Comparison of ENCODE assay signal across 9 mouse cellular contexts in the genomic region with DNA sequence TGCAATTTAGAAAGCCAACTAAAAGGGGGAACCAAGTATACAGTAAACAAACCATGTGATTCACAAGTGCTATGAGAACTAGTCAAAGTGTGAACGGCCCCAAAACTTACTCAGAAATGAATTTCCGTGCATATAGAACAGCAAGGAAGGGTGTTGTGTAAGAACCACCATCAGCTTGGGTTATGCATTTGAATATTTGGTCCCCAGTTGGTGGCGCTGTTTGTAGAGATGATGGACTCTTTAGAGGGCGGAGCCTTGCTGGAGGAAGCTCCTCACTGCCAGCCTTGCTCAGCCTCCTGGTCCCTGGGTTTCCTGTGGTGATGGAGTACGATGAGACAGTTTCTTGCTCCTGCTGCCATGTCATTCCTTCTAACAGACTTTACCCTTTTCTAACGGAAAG.
DNase-seq lines count a peak whose midpoint lies in the region; ATAC-seq and TF ChIP-seq lines count a peak whose summit lies in the region.
"Had no signal": no experiment of that assay in that cellular context is flagged by ENCODE, and none has a peak within 500 bp of the region (broad histone marks: within the 10 kb centered on the region; RNA-seq: fewer than 3 reads in every experiment).

No protein-coding gene starts in this region.

- WGBS in hindbrain, postnatal 0 days, result 78% methylated on average over 6 of the region's 6 CpGs
- 73% methylated on average over 6 of the region's 6 CpGs for WGBS in hindbrain, embryonic 12.5 days

- no peak for TF ChIP-seq POLR2A in ES-Bruce4 (IDR thresholded peaks at IDR 0.05; ENCODE audit: insufficient read depth, low read length)

- H3K4me3 ChIP-seq in hindbrain, postnatal 0 days (ENCODE audit: low read length), result no peak overlapping the region
- H3K4me3 ChIP-seq in hindbrain, embryonic 12.5 days, result no peak overlapping the region
- no peak overlapping the region for H3K4me3 ChIP-seq in ES-Bruce4 (ENCODE audit: low read depth, low read length)
- H3K4me3 ChIP-seq: left cerebral cortex, adult 2 months had no signal

- H3K9ac ChIP-seq in hindbrain, postnatal 0 days (replicated peaks; ENCODE audit: low read length), result no peak overlapping the region
- no peak overlapping the region for H3K9ac ChIP-seq in hindbrain, embryonic 12.5 days
- no peak overlapping the region for H3K9ac ChIP-seq in ES-Bruce4 (ENCODE audit: low read depth, poor library complexity, severe bottlenecking)

- no peak for DNase-seq in hindbrain, postnatal 0 days (ENCODE audit: low spot score)
- DNase-seq in embryo, embryonic 10 days (ENCODE audit: low spot score), result peak; percentile 46
- DNase-seq in retina, embryonic 14.5 days (ENCODE audit: low spot score), result peak; percentile 47
- DNase-seq in right cerebral cortex, adult 2 months (ENCODE audit: low spot score in 2 of 2), result no peak
- no peak for DNase-seq in ovary, postnatal 10 days (ENCODE audit: low spot score)
- DNase-seq in left cerebral cortex, adult 9 months (ENCODE audit: low spot score in 2 of 2), result no peak

- no peak for TF ChIP-seq EP300 in ES-Bruce4 (IDR thresholded peaks at IDR 0.05; ENCODE audit: insufficient read depth, low read depth, low read length)

- no peak overlapping the region for H3K27ac ChIP-seq in hindbrain, postnatal 0 days
- H3K27ac ChIP-seq in hindbrain, embryonic 12.5 days, result no peak overlapping the region
- H3K27ac ChIP-seq in ES-Bruce4 (ENCODE audit: insufficient read depth, low read length), result no peak overlapping the region
- H3K27ac ChIP-seq: left cerebral cortex, adult 2 months had no signal

- TF ChIP-seq CTCF in hindbrain, postnatal 0 days (IDR thresholded peaks at IDR 0.05; ENCODE audit: low read depth), result peak; percentile 24; the same call in 1 of the 2 replicates
- TF ChIP-seq CTCF in ES-Bruce4 (IDR thresholded peaks at IDR 0.05; ENCODE audit: low read depth, low read length), result peak; percentile 22

- no peaks in the 10 kb centered on the region for H3K27me3 ChIP-seq in hindbrain, postnatal 0 days (ENCODE audit: insufficient read depth, low read length)
- H3K27me3 ChIP-seq in hindbrain, embryonic 12.5 days, result no peaks in the 10 kb centered on the region
- no peaks in the 10 kb centered on the region; the same call in 1 of the 2 replicates for H3K27me3 ChIP-seq in ES-Bruce4 (ENCODE audit: control insufficient read depth, insufficient read depth, low read length, poor library complexity, severe bottlenecking)

- no peak overlapping the region for H3K4me2 ChIP-seq in hindbrain, postnatal 0 days (ENCODE audit: low read depth, low read length)
- H3K4me2 ChIP-seq in hindbrain, embryonic 12.5 days (replicated peaks), result no peak overlapping the region

- no peaks in the 10 kb centered on the region for H3K9me3 ChIP-seq in hindbrain, postnatal 0 days (ENCODE audit: low read length)
- no peaks in the 10 kb centered on the region for H3K9me3 ChIP-seq in hindbrain, embryonic 12.5 days (replicated peaks)
- H3K9me3 ChIP-seq in ES-Bruce4 (replicated peaks; ENCODE audit: control insufficient read depth, insufficient read depth, low read length, poor library complexity, severe bottlenecking), result no peaks in the 10 kb centered on the region

- ATAC-seq in hindbrain, postnatal 0 days, result no peak
- ATAC-seq in hindbrain, embryonic 12.5 days (ENCODE audit: low FRiP score), result no peak

- no peaks in the 10 kb centered on the region for H3K36me3 ChIP-seq in hindbrain, postnatal 0 days (ENCODE audit: insufficient read depth, low read length)
- no peaks in the 10 kb centered on the region for H3K36me3 ChIP-seq in hindbrain, embryonic 12.5 days
- no peaks in the 10 kb centered on the region for H3K36me3 ChIP-seq in ES-Bruce4 (ENCODE audit: control insufficient read depth, insufficient read depth, low read length, poor library complexity, severe bottlenecking)

- H3K4me1 ChIP-seq in hindbrain, postnatal 0 days (ENCODE audit: insufficient read depth, low read length), result no peaks in the 10 kb centered on the region
- no peaks in the 10 kb centered on the region for H3K4me1 ChIP-seq in hindbrain, embryonic 12.5 days
- no peaks in the 10 kb centered on the region for H3K4me1 ChIP-seq in ES-Bruce4 (ENCODE audit: control insufficient read depth, insufficient read depth, low read length)

Comparison
In these comparisons a context has a peak if more than half of its experiments do, and no peak if none do; other contexts are left out.
1. DNase-seq: peak in embryo, embryonic 10 days (single experiment) and retina, embryonic 14.5 days (single experiment); none in hindbrain, postnatal 0 days (single experiment), right cerebral cortex, adult 2 months (0 of 2), ovary, postnatal 10 days (single experiment) and left cerebral cortex, adult 9 months (0 of 2).